In the genomic region with DNA sequence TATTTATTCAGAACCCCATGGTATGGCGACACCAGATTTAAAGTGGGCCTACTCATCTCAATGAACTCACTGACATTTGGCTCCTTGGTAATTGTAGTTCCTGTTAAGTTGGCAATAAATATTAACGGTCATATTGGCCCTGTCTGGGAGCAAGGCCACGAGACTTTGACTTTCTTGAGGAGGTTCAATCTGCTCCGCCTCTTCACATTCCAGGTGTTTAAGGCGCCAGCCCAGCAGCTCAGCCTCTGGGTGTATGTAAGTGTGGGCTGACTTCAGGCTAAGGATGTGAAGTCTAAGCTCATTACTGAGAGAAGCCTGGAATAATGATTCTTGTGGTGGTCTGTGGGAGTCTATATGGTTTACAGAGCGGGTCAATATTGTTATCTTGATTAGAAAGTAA, we compare ENCODE assay signal across 23 mouse cellular contexts. TPM values are rescaled to one million over a fixed set of nuclear protein-coding genes. Genes with fewer than 3 reads are reported as not detected.
A peak's percentile ranks its signal among the peaks of the same experiment; 100 is the strongest.
DNase-seq lines count a peak whose midpoint lies in the region; ATAC-seq and TF ChIP-seq lines count a peak whose summit lies in the region.
"Had no signal": no experiment of that assay in that cellular context is flagged by ENCODE, and none has a peak within 500 bp of the region (broad histone marks: within the 10 kb centered on the region; RNA-seq: fewer than 3 reads in every experiment).

No protein-coding gene starts in this region.

- no peak overlapping the region for H3K4me3 ChIP-seq in lung, postnatal 0 days (ENCODE audit: low read depth, low read length)
- no peak overlapping the region for H3K4me3 ChIP-seq in lung, adult 2 months (replicated peaks; ENCODE audit: extremely low read depth, low read depth, low read length)
- no peak overlapping the region for H3K4me3 ChIP-seq in intestine, postnatal 0 days (ENCODE audit: low read depth, low read length)
- no peak overlapping the region for H3K4me3 ChIP-seq in stomach, embryonic 16.5 days (replicated peaks; ENCODE audit: low read length)
- H3K4me3 ChIP-seq: embryonic facial prominence, embryonic 10.5 days; gastrocnemius, adult 2 months; heart, adult 2 months; heart, embryonic 12.5 days; hindbrain, embryonic 10.5 days had no signal

- no peaks in the 10 kb centered on the region for H3K9me3 ChIP-seq in lung, postnatal 0 days (ENCODE audit: low read length)
- no peaks in the 10 kb centered on the region for H3K9me3 ChIP-seq in intestine, postnatal 0 days (ENCODE audit: control insufficient read depth)
- H3K9me3 ChIP-seq in stomach, embryonic 16.5 days (replicated peaks; ENCODE audit: control insufficient read depth, low read length) = peaks cover 4% of the 10 kb centered on the region; the same call in 1 of the 2 replicates
- H3K9me3 ChIP-seq: G1E; hindbrain, embryonic 10.5 days had no signal

- no peak for TF ChIP-seq CTCF in lung, postnatal 0 days (IDR thresholded peaks at IDR 0.05)
- TF ChIP-seq CTCF in lung, adult 2 months (IDR thresholded peaks at IDR 0.05; ENCODE audit: insufficient read depth, low read length) = no peak
- no peak for TF ChIP-seq CTCF in intestine, postnatal 0 days (IDR thresholded peaks at IDR 0.05; ENCODE audit: low read depth)

- no peak overlapping the region for H3K27ac ChIP-seq in lung, postnatal 0 days (ENCODE audit: low read length)
- peak overlapping the region; percentile 82 for H3K27ac ChIP-seq in intestine, postnatal 0 days (ENCODE audit: low read depth, low read length)
- H3K27ac ChIP-seq in stomach, embryonic 16.5 days (ENCODE audit: low read length) = peak overlapping the region; percentile 12
- H3K27ac ChIP-seq: embryonic facial prominence, embryonic 10.5 days; gastrocnemius, adult 2 months; heart, adult 2 months; hindbrain, embryonic 10.5 days; hindbrain, embryonic 14.5 days had no signal

- H3K36me3 ChIP-seq in lung, postnatal 0 days (ENCODE audit: insufficient read depth, low read length) = no peaks in the 10 kb centered on the region
- no peaks in the 10 kb centered on the region for H3K36me3 ChIP-seq in intestine, postnatal 0 days (ENCODE audit: control insufficient read depth, insufficient read depth)
- no peaks in the 10 kb centered on the region for H3K36me3 ChIP-seq in stomach, embryonic 16.5 days (ENCODE audit: control insufficient read depth, insufficient read depth, low read length)
- H3K36me3 ChIP-seq: embryonic facial prominence, embryonic 10.5 days; G1E; heart, embryonic 12.5 days; hindbrain, embryonic 10.5 days had no signal

- 56% methylated on average over 6 of the region's 6 CpGs for WGBS in lung, postnatal 0 days
- WGBS in lung, adult 2 months = 70% methylated on average over 6 of the region's 6 CpGs
- 44% methylated on average over 6 of the region's 6 CpGs for WGBS in intestine, postnatal 0 days
- 59% methylated on average over 6 of the region's 6 CpGs for WGBS in stomach, embryonic 16.5 days

- no peaks in the 10 kb centered on the region for H3K27me3 ChIP-seq in lung, postnatal 0 days (replicated peaks; ENCODE audit: insufficient read depth, low read length)
- H3K27me3 ChIP-seq in intestine, postnatal 0 days (replicated peaks; ENCODE audit: control insufficient read depth, insufficient read depth, low read length) = no peaks in the 10 kb centered on the region
- no peaks in the 10 kb centered on the region for H3K27me3 ChIP-seq in stomach, embryonic 16.5 days (ENCODE audit: control insufficient read depth, insufficient read depth, low read length)
- H3K27me3 ChIP-seq: heart, embryonic 12.5 days had no signal

- TF ChIP-seq EP300 in lung, postnatal 0 days (IDR thresholded peaks at IDR 0.05) = no peak

- no peak overlapping the region for H3K9ac ChIP-seq in lung, postnatal 0 days (replicated peaks; ENCODE audit: low read depth)
- H3K9ac ChIP-seq in intestine, postnatal 0 days (ENCODE audit: low read depth, low read length) = no peak overlapping the region
- no peak overlapping the region for H3K9ac ChIP-seq in stomach, embryonic 16.5 days (ENCODE audit: low read length)
- H3K9ac ChIP-seq: heart, embryonic 12.5 days; hindbrain, embryonic 14.5 days had no signal

- H3K4me1 ChIP-seq in lung, postnatal 0 days (ENCODE audit: insufficient read depth, low read depth, low read length) = no peaks in the 10 kb centered on the region
- no peaks in the 10 kb centered on the region for H3K4me1 ChIP-seq in lung, adult 2 months (ENCODE audit: control insufficient read depth, insufficient read depth, low read length)
- H3K4me1 ChIP-seq in intestine, postnatal 0 days (replicated peaks; ENCODE audit: control insufficient read depth, insufficient read depth, low read length) = no peaks in the 10 kb centered on the region
- H3K4me1 ChIP-seq in stomach, embryonic 16.5 days (ENCODE audit: control insufficient read depth, insufficient read depth, low read length) = 0 out of 2 replicates have a peak, but pooled peaks cover 2% of the 10 kb centered on the region
- H3K4me1 ChIP-seq: hindbrain, embryonic 10.5 days had no signal

- peak; percentile 28; the same call in 1 of the 2 replicates for ATAC-seq in lung, postnatal 0 days
- peak; percentile 80 for ATAC-seq in intestine, postnatal 0 days
- no peak for ATAC-seq in stomach, embryonic 16.5 days (ENCODE audit: insufficient read depth, low FRiP score)
- ATAC-seq: CD4-positive, CD25-positive, alpha-beta regulatory T cell, adult 4 months; forebrain, embryonic 14.5 days had no signal

- no peak for TF ChIP-seq POLR2A in lung, adult 2 months (IDR thresholded peaks at IDR 0.05; ENCODE audit: borderline replicate concordance, extremely low read depth, low read depth, low read length)

- DNase-seq in embryo, embryonic 10.5 days (ENCODE audit: low spot score) = peak; percentile 1
- DNase-seq in embryo, embryonic 11 days = no peak
- DNase-seq in lung, postnatal 0 days (ENCODE audit: low spot score) = no peak
- DNase-seq in lung, adult 2 months = no peak
- no peak for DNase-seq in left cerebral cortex, postnatal 10 days (ENCODE audit: extremely low spot score in 1 of 2, low spot score in 2 of 2)
- no peak for DNase-seq in c-Kit-positive CD71-positive TER-119-positive erythroid progenitor cells, embryonic 14.5 days (ENCODE audit: low spot score)
- DNase-seq: adrenal gland, postnatal 10 days; B cell, adult 2 months; cerebellum, adult 11-12 months; cerebellum, adult 9-10 months; cerebellum, postnatal 25 days; gastrocnemius, adult 2 months; gastrocnemius, postnatal 25 days; heart, adult 2 months had no signal

- intact Hi-C loops in left cerebral cortex, postnatal 10 days (cut with DNase I) = no loop called here

- no peak overlapping the region for H3K4me2 ChIP-seq in lung, postnatal 0 days (replicated peaks; ENCODE audit: low read depth, low read length)
- 0 out of 2 replicates have a peak overlapping the region, but pooled peaks have one; percentile 24 for H3K4me2 ChIP-seq in intestine, postnatal 0 days (replicated peaks; ENCODE audit: low read depth)
- no peak overlapping the region for H3K4me2 ChIP-seq in stomach, embryonic 16.5 days (ENCODE audit: low read depth, low read length)
- H3K4me2 ChIP-seq: heart, embryonic 12.5 days; hindbrain, embryonic 14.5 days had no signal

RNA-seq across cellular contexts. Expression of a gene that starts 54.9 kb away (rescaled TPM):
- polyA plus RNA-seq in lung, postnatal 0 days (2015; fragmentation: Nextera tagmentation; extraction: Ambion mirVana) = 2.0 and 2.5 TPM in 2 replicates
- 0.67 and 1.4 TPM in 2 replicates for polyA plus RNA-seq in lung, adult 2 months (2012; rRNA removed)
- polyA plus RNA-seq in intestine, postnatal 0 days (2015; fragmentation: Nextera tagmentation; extraction: Ambion mirVana) = 7.2 and 9.4 TPM in 2 replicates
- polyA plus RNA-seq in stomach, embryonic 16.5 days (2015; fragmentation: Nextera tagmentation; extraction: Ambion mirVana) = 12.2 and 13.2 TPM in 2 replicates
- 10 to 100 TPM; 53.1 to 53.3 TPM for total RNA-seq in left cerebral cortex, postnatal 10 days (2021)
- polyA plus RNA-seq: G1E had no signal
